Mouse (Mus musculus): ENCODE measurements around the gene Duoxa1. TPM values are rescaled to one million over a fixed set of nuclear protein-coding genes. Genes with fewer than 3 reads are reported as not detected.

Gene Duoxa1
- polyA plus RNA-seq (2015; fragmentation: Nextera tagmentation; extraction: Ambion mirVana) = 0.29 TPM in 1 of 2 replicates, not detected in the other

GRCm38 (mm10) chr2:122313536-122313935 is at the start of gene Duoxa1:
Gene Duoxa1, minus strand, starts transcription at chr2:122313730.
- ATAC-seq (ENCODE audit: low read depth) = peak; percentile 28; the same call in 1 of the 2 replicates
- H3K4me2 ChIP-seq = peak within 1 kb of the TSS; percentile 40
- no peak within 1 kb of the TSS for H3K27ac ChIP-seq (replicated peaks)
- peak within 1 kb of the TSS; percentile 14 for H3K4me3 ChIP-seq
- H3K9me3 ChIP-seq = no peaks in the 10 kb centered on the region
- peaks cover 11% of the 10 kb centered on the region for H3K4me1 ChIP-seq (replicated peaks)
- no peaks in the 10 kb centered on the region for H3K36me3 ChIP-seq
- peaks cover 60% of the 10 kb centered on the region for H3K27me3 ChIP-seq
- WGBS = 6% methylated on average over 24 of the region's 24 CpGs
- H3K9ac ChIP-seq = peak within 1 kb of the TSS; percentile 31; the same call in 1 of the 2 replicates

GRCm38 (mm10) chr2:122362622-122363523 is 49.3 kb upstream of the Duoxa1 start:
- Histone ChIP-seq H3K4me1 (replicated peaks) (peaks cover 60% of the 10 kb centered on the region), H3K27me3 (no peaks in the 10 kb centered on the region), H3K36me3 (peaks cover 35% of the 10 kb centered on the region), H3K27ac (replicated peaks) (no peak overlapping the region), H3K9ac (no peak overlapping the region), H3K9me3 (no peaks in the 10 kb centered on the region), H3K4me2 (no peak overlapping the region), H3K4me3 (no peak overlapping the region)
- no peak for ATAC-seq (ENCODE audit: low read depth)
- 76% methylated on average over 13 of the region's 13 CpGs for WGBS

- no peak overlapping the region for H3K4me2 ChIP-seq
- ATAC-seq (ENCODE audit: low read depth) = no peak
- no peak overlapping the region for H3K4me3 ChIP-seq
- 56% methylated on average over 10 of the region's 10 CpGs for WGBS
- no peaks in the 10 kb centered on the region for H3K27me3 ChIP-seq
- peaks cover 52% of the 10 kb centered on the region for H3K4me1 ChIP-seq (replicated peaks)
- no peak overlapping the region for H3K27ac ChIP-seq (replicated peaks)
- H3K9me3 ChIP-seq = no peaks in the 10 kb centered on the region
- H3K36me3 ChIP-seq = peaks cover 43% of the 10 kb centered on the region
- no peak overlapping the region for H3K9ac ChIP-seq
Measured at GRCm38 (mm10) chr2:122361868-122362621, 48.5 kb upstream of the Duoxa1 start.

GRCm38 (mm10) chr2:122361181-122361580 is 47.7 kb upstream of the Duoxa1 start:
- Histone ChIP-seq H3K4me1 (replicated peaks) (peaks cover 46% of the 10 kb centered on the region), H3K36me3 (peaks cover 52% of the 10 kb centered on the region), H3K4me2 (no peak overlapping the region), H3K27ac (replicated peaks) (no peak overlapping the region), H3K9me3 (no peaks in the 10 kb centered on the region), H3K27me3 (no peaks in the 10 kb centered on the region), H3K9ac (no peak overlapping the region), H3K4me3 (no peak overlapping the region)
- 94% methylated on average over 6 of the region's 6 CpGs for WGBS
- no peak for ATAC-seq (ENCODE audit: low read depth)

GRCm38 (mm10) chr2:122360310-122360709 is 46.8 kb upstream of the Duoxa1 start:
- H3K4me2 ChIP-seq = no peak overlapping the region
- H3K4me3 ChIP-seq = no peak overlapping the region
- WGBS = 64% methylated on average over 6 of the region's 6 CpGs
- no peak for ATAC-seq (ENCODE audit: low read depth)
- no peak overlapping the region for H3K9ac ChIP-seq
- H3K36me3 ChIP-seq = peaks cover 58% of the 10 kb centered on the region
- H3K27me3 ChIP-seq = no peaks in the 10 kb centered on the region
- no peak overlapping the region for H3K27ac ChIP-seq (replicated peaks)
- H3K4me1 ChIP-seq (replicated peaks) = peaks cover 46% of the 10 kb centered on the region
- H3K9me3 ChIP-seq = no peaks in the 10 kb centered on the region

GRCm38 (mm10) chr2:122356187-122356586 is 42.7 kb upstream of the Duoxa1 start:
- no peak overlapping the region for H3K4me2 ChIP-seq
- no peaks in the 10 kb centered on the region for H3K9me3 ChIP-seq
- peaks cover 52% of the 10 kb centered on the region for H3K36me3 ChIP-seq
- no peak for ATAC-seq (ENCODE audit: low read depth)
- H3K27me3 ChIP-seq = no peaks in the 10 kb centered on the region
- peaks cover 61% of the 10 kb centered on the region for H3K4me1 ChIP-seq (replicated peaks)
- peak overlapping the region; percentile 23; the same call in 1 of the 2 replicates for H3K27ac ChIP-seq (replicated peaks)
- no peak overlapping the region for H3K4me3 ChIP-seq
- WGBS = 71% methylated on average over 3 of the region's 3 CpGs
- no peak overlapping the region for H3K9ac ChIP-seq

- no peak overlapping the region for H3K4me3 ChIP-seq
- H3K4me1 ChIP-seq (replicated peaks) = peaks cover 65% of the 10 kb centered on the region
- no peak for ATAC-seq (ENCODE audit: low read depth)
- H3K36me3 ChIP-seq = peaks cover 52% of the 10 kb centered on the region
- no peaks in the 10 kb centered on the region for H3K9me3 ChIP-seq
- H3K27ac ChIP-seq (replicated peaks) = peak overlapping the region; percentile 94
- 91% methylated on average over 5 of the region's 5 CpGs for WGBS
- H3K4me2 ChIP-seq = no peak overlapping the region
- no peak overlapping the region for H3K9ac ChIP-seq
- no peaks in the 10 kb centered on the region for H3K27me3 ChIP-seq
Measured at GRCm38 (mm10) chr2:122355389-122355788, 41.9 kb upstream of the Duoxa1 start.

GRCm38 (mm10) chr2:122354191-122354929 is 40.8 kb upstream of the Duoxa1 start:
- WGBS = 56% methylated on average over 12 of the region's 12 CpGs
- no peak overlapping the region for H3K4me2 ChIP-seq
- H3K36me3 ChIP-seq = peaks cover 46% of the 10 kb centered on the region
- H3K9ac ChIP-seq = peak overlapping the region; percentile 38; the same call in 1 of the 2 replicates
- ATAC-seq (ENCODE audit: low read depth) = no peak
- H3K4me1 ChIP-seq (replicated peaks) = peaks cover 71% of the 10 kb centered on the region
- no peak overlapping the region for H3K4me3 ChIP-seq
- H3K9me3 ChIP-seq = no peaks in the 10 kb centered on the region
- peak overlapping the region; percentile 94 for H3K27ac ChIP-seq (replicated peaks)
- no peaks in the 10 kb centered on the region for H3K27me3 ChIP-seq

GRCm38 (mm10) chr2:122353765-122354164 is 40.2 kb upstream of the Duoxa1 start:
- peaks cover 40% of the 10 kb centered on the region for H3K36me3 ChIP-seq
- no peaks in the 10 kb centered on the region for H3K9me3 ChIP-seq
- H3K27ac ChIP-seq (replicated peaks) = peak overlapping the region; percentile 94
- peak overlapping the region; percentile 47 for H3K9ac ChIP-seq
- H3K4me1 ChIP-seq (replicated peaks) = peaks cover 76% of the 10 kb centered on the region
- H3K4me2 ChIP-seq = no peak overlapping the region
- no peaks in the 10 kb centered on the region for H3K27me3 ChIP-seq
- ATAC-seq (ENCODE audit: low read depth) = no peak
- H3K4me3 ChIP-seq = no peak overlapping the region
- WGBS = 61% methylated on average over 8 of the region's 8 CpGs

- Histone ChIP-seq H3K36me3 (peaks cover 34% of the 10 kb centered on the region), H3K9me3 (no peaks in the 10 kb centered on the region), H3K4me3 (no peak overlapping the region), H3K27ac (replicated peaks) (peak overlapping the region; percentile 94), H3K4me2 (no peak overlapping the region), H3K4me1 (replicated peaks) (peaks cover 80% of the 10 kb centered on the region), H3K27me3 (no peaks in the 10 kb centered on the region), H3K9ac (no peak overlapping the region)
- no peak for ATAC-seq (ENCODE audit: low read depth)
- WGBS = 72% methylated on average over 6 of the region's 6 CpGs
Measured at GRCm38 (mm10) chr2:122352992-122353391, 39.5 kb upstream of the Duoxa1 start.

- peaks cover 89% of the 10 kb centered on the region for H3K4me1 ChIP-seq (replicated peaks)
- WGBS = 15% methylated on average over 4 of the region's 4 CpGs
- H3K4me2 ChIP-seq = peak overlapping the region; percentile 16; the same call in 1 of the 2 replicates
- peak; percentile 48 for ATAC-seq (ENCODE audit: low read depth)
- H3K9ac ChIP-seq = no peak overlapping the region
- no peaks in the 10 kb centered on the region for H3K27me3 ChIP-seq
- peak overlapping the region; percentile 94 for H3K27ac ChIP-seq (replicated peaks)
- no peaks in the 10 kb centered on the region for H3K9me3 ChIP-seq
- no peak overlapping the region for H3K4me3 ChIP-seq
- peaks cover 24% of the 10 kb centered on the region for H3K36me3 ChIP-seq
Measured at GRCm38 (mm10) chr2:122351931-122352329, 38.4 kb upstream of the Duoxa1 start.

All from neural tube, embryonic 13.5 days (tissue).